Mouse (Mus musculus): ENCODE results near the gene Maml3.

- TF ChIP-seq CTCF (IDR thresholded peaks at IDR 0.05; ENCODE audit: low read depth) (no peak), EP300 (IDR thresholded peaks at IDR 0.05; ENCODE audit: low read depth) (no peak)
Observed at GRCm38 (mm10) chr3:51765220-51765923, 339.5 kb downstream of the Maml3 start.
